Mouse (Mus musculus) heart, postnatal 0 days (tissue): ENCODE measurements around the gene Ykt6. TPM values are rescaled to one million over a fixed set of nuclear protein-coding genes. Genes with fewer than 3 reads are reported as not detected.

Experiments used
- ATAC-seq: fragments of 200-750 bp; cut with Nextera tagmentation; 2 replicates; pipeline ENCODE4 v1.8.0; 2017; ENCODE audit warnings: low read depth, moderate number of reproducible peaks, moderate library complexity; ENCODE audit not compliant: insufficient read depth
- DNase-seq: peaks from one replicate; pipeline ENCODE4 v3.0.0-alpha.2; 2016; ENCODE audit warnings: low spot score
- H3K27ac ChIP-seq: fragments of 300-500 bp; sonication (generic); 2 replicates; pipeline ENCODE4 v1.5.1; 2014; ENCODE audit warnings: low read depth, mild to moderate bottlenecking
- H3K27me3 ChIP-seq: fragments of 300-500 bp; sonication (generic); 2 replicates; pipeline ENCODE4 v1.6.1; 2014; ENCODE audit warnings: low read length, mixed read lengths; ENCODE audit not compliant: control insufficient read depth, insufficient read depth
- H3K36me3 ChIP-seq: fragments of 300-500 bp; sonication (generic); replicated peaks from 2 replicates; pipeline ENCODE4 v1.6.1; 2014; ENCODE audit warnings: low read length, mixed read lengths; ENCODE audit not compliant: control insufficient read depth, insufficient read depth
- H3K4me1 ChIP-seq: fragments of 300-500 bp; sonication (generic); 2 replicates; pipeline ENCODE4 v1.6.1; 2014; ENCODE audit warnings: antibody characterized with exemption; ENCODE audit not compliant: control insufficient read depth, insufficient read depth
- H3K4me2 ChIP-seq: fragments of 300-500 bp; sonication (generic); 2 replicates; pipeline ENCODE4 v1.6.1; 2014; ENCODE audit warnings: low read depth, mild to moderate bottlenecking, low read length, moderate library complexity
- H3K4me3 ChIP-seq: fragments of 300-500 bp; sonication (generic); 2 replicates; pipeline ENCODE4 v1.5.1; 2014; ENCODE audit warnings: low read depth, low read length
- H3K9ac ChIP-seq: fragments of 300-500 bp; sonication (generic); replicated peaks from 2 replicates; pipeline ENCODE4 v1.6.1; 2014; ENCODE audit warnings: low read depth, low read length, mixed read lengths
- H3K9me3 ChIP-seq: fragments of 300-500 bp; sonication (generic); replicated peaks from 2 replicates; pipeline ENCODE4 v1.6.1; 2016; ENCODE audit warnings: low read length; ENCODE audit not compliant: control insufficient read depth
- CTCF ChIP-seq: IDR thresholded peaks from 2 replicates; pipeline ENCODE4 v1.5.1; 2016; ENCODE audit warnings: antibody characterized with exemption, control low read depth, low read depth
- EP300 ChIP-seq: IDR thresholded peaks from 2 replicates; pipeline ENCODE4 v1.6.1; 2016; ENCODE audit warnings: antibody characterized with exemption, low read depth
- WGBS: fragments of 180-500 bp; shearing (Covaris S2); extraction: QIAGEN DNeasy Blood & Tissue Kit; methylation state at CpG from one replicate; pipeline ENCODE4 v1.1.7; 2014; 5-methylcytosine and 5-hydroxymethylcytosine counted together
- polyA plus RNA-seq: library from polyadenylated mRNA; unstranded; fragments of >200 nt; fragmentation: Nextera tagmentation; extraction: Ambion mirVana; gene quantifications from 2 replicates; pipeline ENCODE4 v1.2.1, GENCODE M21; 2015
- total RNA-seq: library from RNA; depleted of rRNA; stranded (reverse); fragments of >200 nt; gene quantifications from 2 replicates; pipeline ENCODE4 v1.2.3, GENCODE M21; 2014; ENCODE audit warnings: low replicate concordance

Ykt6 gene
- total and polyA plus RNA-seq, 2 experiments from 2014 or later = 37.4 to 55.8 TPM

DNA sequence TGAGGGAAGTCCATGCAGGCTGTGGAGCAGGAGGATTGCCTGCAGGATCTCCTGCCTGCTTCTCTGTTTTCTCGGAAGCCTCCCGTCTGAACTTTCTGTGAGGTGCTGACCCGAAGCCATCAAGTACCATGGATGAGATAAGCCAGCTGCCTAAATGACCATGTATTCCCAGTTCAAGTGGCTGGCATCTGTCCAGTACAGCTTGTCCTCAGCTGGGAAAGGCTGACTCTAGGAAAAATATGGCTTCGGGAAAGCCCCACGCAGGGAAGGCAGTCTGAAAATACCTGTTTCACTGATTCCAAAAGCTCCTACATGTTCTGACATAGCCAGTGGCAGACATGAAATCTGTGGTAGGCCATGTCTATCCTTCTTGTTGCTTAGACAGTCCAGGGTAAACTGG lies 3.0 kb upstream of the Ykt6 start:
- peak overlapping the region; percentile 88 for H3K27ac ChIP-seq
- no peaks in the 10 kb centered on the region for H3K36me3 ChIP-seq
- H3K9ac ChIP-seq = no peak overlapping the region; the same call in 1 of the 2 replicates
- DNase-seq (peak; percentile 84), ATAC-seq (peak; percentile 39; the same call in 1 of the 2 replicates)
- H3K27me3 ChIP-seq = no peaks in the 10 kb centered on the region
- H3K9me3 ChIP-seq = no peaks in the 10 kb centered on the region
- no peak overlapping the region for H3K4me2 ChIP-seq
- TF ChIP-seq CTCF (no peak), EP300 (peak; percentile 82)
- WGBS = 15% methylated on average over 5 of the region's 5 CpGs
- H3K4me3 ChIP-seq = no peak overlapping the region
- peaks cover 37% of the 10 kb centered on the region for H3K4me1 ChIP-seq

DNA sequence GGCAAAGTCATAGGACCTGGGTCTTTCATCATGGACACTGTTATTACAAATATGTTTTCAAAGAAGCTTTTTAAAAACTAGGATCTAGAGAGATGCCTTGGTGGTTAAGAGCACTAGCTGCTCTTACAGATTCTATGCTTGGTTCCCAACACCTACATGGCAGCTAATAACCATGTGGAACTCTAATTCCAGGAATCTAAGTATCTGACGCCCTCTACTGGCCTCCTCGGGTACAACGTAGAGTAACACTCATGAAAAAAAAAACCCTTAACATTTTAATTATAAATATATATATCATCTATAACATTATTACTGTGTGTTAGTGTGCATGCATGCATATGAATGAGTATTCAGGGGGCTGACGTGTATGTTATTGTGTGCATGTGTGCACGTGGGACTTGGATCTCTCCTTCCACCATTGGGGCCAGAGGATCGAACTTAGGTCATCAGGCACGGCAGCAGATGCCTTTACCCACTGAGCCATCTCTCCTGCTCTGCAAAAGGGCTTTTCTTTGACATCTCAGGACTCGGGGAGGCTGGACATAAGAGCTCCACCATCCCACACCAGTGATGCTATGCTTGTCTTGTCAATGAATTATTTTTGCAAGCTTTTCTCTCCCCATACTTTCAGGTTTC lies 2.2 kb upstream of the Ykt6 start:
- TF ChIP-seq EP300 (no peak), CTCF (peak; percentile 45)
- DNase-seq = peak; percentile 31
- Histone ChIP-seq H3K9ac (no peak overlapping the region), H3K36me3 (no peaks in the 10 kb centered on the region), H3K27ac (peak overlapping the region; percentile 88), H3K4me1 (peaks cover 37% of the 10 kb centered on the region), H3K9me3 (no peaks in the 10 kb centered on the region), H3K4me2 (no peak overlapping the region), H3K27me3 (no peaks in the 10 kb centered on the region), H3K4me3 (no peak overlapping the region)
- 43% methylated on average over 8 of the region's 8 CpGs for WGBS
- no peak for ATAC-seq

- Histone ChIP-seq H3K4me3 (no peak overlapping the region), H3K4me2 (no peak overlapping the region), H3K4me1 (peaks cover 37% of the 10 kb centered on the region), H3K27me3 (no peaks in the 10 kb centered on the region), H3K27ac (peak overlapping the region; percentile 92; the same call in 1 of the 2 replicates), H3K36me3 (peaks cover 4% of the 10 kb centered on the region), H3K9ac (no peak overlapping the region), H3K9me3 (no peaks in the 10 kb centered on the region)
- WGBS = 68% methylated on average over 5 of the region's 5 CpGs
- no peak for DNase-seq
- TF ChIP-seq EP300 (no peak), CTCF (no peak)
- no peak for ATAC-seq
Observed at GRCm38 (mm10) chr11:5954435-5954834, 1.1 kb upstream of the Ykt6 start.

DNA sequence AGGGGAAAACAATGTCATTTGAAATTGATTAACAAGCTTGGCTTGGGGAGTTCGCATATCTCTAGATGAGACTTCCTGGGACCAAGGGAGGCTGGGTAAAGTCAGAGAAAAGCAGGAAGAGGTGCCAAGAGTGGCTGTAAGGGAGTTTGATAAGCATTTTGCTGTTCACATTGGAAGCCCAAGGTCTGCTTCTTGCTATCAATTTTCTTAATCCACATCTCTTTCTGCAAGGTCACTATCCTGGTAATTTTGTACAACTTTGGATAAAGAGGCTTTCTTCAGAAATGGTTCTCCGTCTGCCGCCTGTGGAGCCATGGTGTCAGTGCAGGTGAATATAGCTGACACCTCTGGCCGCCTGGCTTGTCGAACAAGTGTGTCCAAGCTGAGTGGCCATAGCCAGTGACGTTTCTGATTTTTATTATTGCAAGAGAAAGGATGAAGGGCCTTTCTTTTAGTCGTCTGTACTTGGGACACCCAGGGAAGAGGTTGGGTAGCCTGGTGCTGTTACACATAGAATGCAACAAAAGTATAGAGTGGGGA lies 458 bp upstream of the Ykt6 start:
- Histone ChIP-seq H3K27me3 (no peaks in the 10 kb centered on the region), H3K4me2 (peak overlapping the region; percentile 75), H3K4me3 (peak overlapping the region; percentile 67), H3K4me1 (peaks cover 33% of the 10 kb centered on the region), H3K36me3 (peaks cover 8% of the 10 kb centered on the region), H3K9ac (peak overlapping the region; percentile 89), H3K9me3 (no peaks in the 10 kb centered on the region), H3K27ac (peak overlapping the region; percentile 92)
- TF ChIP-seq CTCF (peak; percentile 38), EP300 (0 out of 2 replicates have a peak, but pooled peaks have one; percentile 26)
- DNase-seq (peak; percentile 62), ATAC-seq (peak; percentile 66)
- WGBS = 3% methylated on average over 7 of the region's 7 CpGs

DNA sequence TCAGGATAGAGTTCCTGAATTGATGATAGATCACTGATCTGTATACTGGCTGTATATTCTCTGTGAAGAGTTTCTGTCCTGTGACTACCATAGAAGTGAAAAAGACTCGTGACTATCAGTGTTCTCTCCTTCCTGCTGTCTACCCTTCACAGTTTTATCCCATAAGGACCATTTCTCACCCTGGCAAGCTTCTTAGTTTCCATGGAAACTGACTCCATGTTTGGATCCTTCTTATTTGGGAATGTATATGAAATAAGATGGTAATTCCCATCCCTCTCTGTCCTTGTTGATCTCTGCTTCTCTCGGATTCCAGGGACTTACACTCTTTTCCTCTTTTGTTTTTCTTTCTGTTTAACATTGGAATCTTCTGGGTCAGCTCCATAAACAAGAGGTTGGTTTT lies 4.6 kb downstream of the Ykt6 start:
- H3K4me3 ChIP-seq = no peak overlapping the region
- DNase-seq = no peak
- peaks cover 57% of the 10 kb centered on the region for H3K36me3 ChIP-seq
- H3K9me3 ChIP-seq = no peaks in the 10 kb centered on the region
- no peak overlapping the region for H3K9ac ChIP-seq
- H3K27ac ChIP-seq = no peak overlapping the region
- ATAC-seq = no peak
- TF ChIP-seq CTCF (no peak), EP300 (no peak)
- H3K4me1 ChIP-seq = peaks cover 12% of the 10 kb centered on the region; the same call in 1 of the 2 replicates
- H3K27me3 ChIP-seq = no peaks in the 10 kb centered on the region
- 55% methylated on average over 2 of the region's 2 CpGs for WGBS
- H3K4me2 ChIP-seq = no peak overlapping the region
